Mouse (Mus musculus) adrenal gland, adult 2 months (tissue): ENCODE data around the gene Gabpb1. TPM values are rescaled to one million over a fixed set of nuclear protein-coding genes. Genes with fewer than 3 reads are reported as not detected.
A peak's percentile ranks its signal among the peaks of the same experiment; 100 is the strongest.

ENCODE experiments used
- DNase-seq: peaks from one replicate; pipeline ENCODE4 v3.0.0; 2021
- polyA plus RNA-seq: library from polyadenylated mRNA; depleted of rRNA; stranded (reverse); fragments of >200 nt; gene quantifications from 2 replicates; pipeline ENCODE4 v1.2.3, GENCODE M21; 2012; rRNA removed
- total RNA-seq, 2 experiments: library from RNA; stranded (reverse); gene quantifications; 2 replicates each; pipeline ENCODE4 v1.2.3; 2021

Gene Gabpb1
- total and polyA plus RNA-seq, 3 experiments, result 4.1 to 22.3 (median 14.9) TPM

- DNase-seq, result peak; percentile 66
Measured at GRCm38 (mm10) chr2:126593831-126594610, 82.1 kb downstream of the Gabpb1 start.

DNA sequence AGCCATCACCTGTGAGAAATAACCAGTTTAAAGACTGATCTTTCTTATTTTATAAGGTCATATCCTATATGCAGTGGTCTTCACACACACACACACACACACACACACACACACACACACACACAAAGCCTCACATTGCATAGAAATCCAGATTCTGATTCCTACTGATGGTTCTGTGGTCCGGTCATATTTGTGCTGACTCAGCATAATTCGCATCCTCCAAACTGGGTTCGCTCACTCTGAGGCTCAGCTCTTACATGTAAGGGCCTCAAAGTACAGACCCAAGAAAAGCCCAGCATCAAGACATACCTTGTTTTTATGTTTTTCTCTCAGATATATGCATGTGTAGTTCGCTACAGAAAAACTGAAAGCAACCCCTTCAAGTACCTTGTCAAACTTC, 84.8 kb downstream of the Gabpb1 start:
- no peak for DNase-seq

DNA sequence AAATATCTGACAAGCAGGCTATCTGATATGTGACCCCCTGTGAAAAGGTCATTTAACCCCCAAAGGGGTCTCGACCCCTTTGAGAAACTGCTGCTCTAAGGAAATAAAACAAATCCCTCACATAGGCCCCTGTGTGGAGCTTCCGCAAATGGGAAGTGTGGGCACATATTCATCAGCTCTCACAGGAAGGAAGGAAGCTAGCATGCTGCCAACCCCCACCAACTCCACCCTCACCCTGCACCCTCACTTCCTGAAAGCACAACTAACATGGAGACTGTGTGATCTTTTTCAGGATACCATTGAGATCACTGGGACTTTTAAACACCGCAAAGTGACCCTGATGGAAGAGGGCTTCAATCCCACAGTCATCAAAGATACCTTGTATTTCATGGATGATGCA, 88.7 kb downstream of the Gabpb1 start:
- no peak for DNase-seq

DNA sequence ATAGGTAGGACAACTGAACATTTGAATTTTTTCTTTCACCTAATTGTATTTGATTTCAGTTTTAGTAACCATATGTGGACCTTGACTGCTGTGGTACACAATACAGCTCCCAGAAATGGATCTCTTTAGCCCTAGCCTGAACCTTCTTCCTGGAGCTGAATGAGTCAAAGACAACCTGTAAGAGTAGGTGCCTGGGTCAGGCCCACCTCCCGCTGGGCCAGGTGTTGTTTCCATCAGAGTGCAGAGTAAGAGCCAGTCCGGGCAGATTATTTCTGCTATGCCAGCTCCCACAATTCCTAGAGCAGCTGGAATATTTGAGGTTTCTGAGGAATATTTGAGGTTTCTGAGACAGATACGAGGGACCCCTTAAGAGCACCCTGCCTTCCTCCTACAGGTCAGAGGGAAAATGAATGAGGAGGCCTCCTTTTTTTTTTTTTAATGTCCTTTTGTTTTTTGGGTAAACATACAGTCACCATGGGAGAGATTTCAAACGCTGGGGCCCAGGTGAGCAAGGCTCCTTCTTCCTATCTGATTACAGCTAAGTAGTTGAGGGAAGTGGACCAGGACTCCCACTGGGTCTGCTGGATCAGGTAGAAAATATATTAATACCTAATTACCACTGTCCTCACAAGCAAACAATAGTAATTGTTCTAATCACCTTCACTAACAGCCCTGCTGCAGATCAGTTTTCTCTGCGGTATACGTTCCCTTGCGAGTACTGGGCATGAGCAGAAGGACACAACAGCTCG, 91.3 kb downstream of the Gabpb1 start:
- DNase-seq, result no peak

DNA sequence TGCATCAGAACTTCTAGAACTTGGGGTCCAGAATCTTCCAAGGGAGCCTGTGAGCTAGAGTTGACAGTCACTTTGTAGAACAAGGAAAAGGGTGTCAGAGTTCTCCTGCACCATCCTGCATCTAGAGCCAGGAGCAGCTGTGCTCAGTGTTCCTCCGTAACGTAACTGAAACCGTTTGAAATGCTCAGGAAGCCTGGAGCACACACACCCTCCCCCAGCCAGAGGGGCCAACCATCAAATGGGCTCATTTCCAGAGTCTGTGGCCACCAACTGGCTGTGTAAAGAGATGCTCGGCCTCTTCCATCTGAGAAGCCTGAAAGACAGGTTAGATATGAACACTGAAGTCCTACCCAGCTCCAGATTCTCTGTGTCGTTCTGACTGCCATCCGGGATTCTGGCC, 92.2 kb downstream of the Gabpb1 start:
- no peak for DNase-seq

GRCm38 (mm10) chr2:126579282-126579681, 96.9 kb downstream of the Gabpb1 start:
- DNase-seq, result no peak

Other genes with a start within 250 kb of the Gabpb1 start
- gene Atp8b4, start 175.7 kb downstream of the Gabpb1 start, total RNA-seq, result 1 to 10 TPM in 1 of 2 experiments, under 1 TPM in 1; 0.98 to 1.1 TPM
- 0.09 and 0.16 TPM in 2 replicates for gene Atp8b4, start 175.7 kb downstream of the Gabpb1 start, polyA plus RNA-seq
- gene Slc27a2, start 123.9 kb downstream of the Gabpb1 start, total RNA-seq, result 10 to 100 TPM; 19.8 to 62.9 TPM
- 20.4 and 29.0 TPM in 2 replicates for gene Slc27a2, start 123.9 kb downstream of the Gabpb1 start, polyA plus RNA-seq
- 10 to 100 TPM in 1 of 2 experiments, 1 to 10 TPM in 1; 2.0 to 51.8 TPM for gene Hdc, start 57.0 kb downstream of the Gabpb1 start, total RNA-seq
- gene Hdc, start 57.0 kb downstream of the Gabpb1 start, polyA plus RNA-seq, result 6.9 and 10.2 TPM in 2 replicates
- gene Usp8, start 31.0 kb upstream of the Gabpb1 start, total RNA-seq, result 10 to 100 TPM; 72.7 to 79.8 TPM
- 10.8 and 13.2 TPM in 2 replicates for gene Usp8, start 31.0 kb upstream of the Gabpb1 start, polyA plus RNA-seq
- gene Usp50, start 107.1 kb upstream of the Gabpb1 start, total RNA-seq, result not detected
- gene Usp50, start 107.1 kb upstream of the Gabpb1 start, polyA plus RNA-seq, result 0.30 and 0.54 TPM in 2 replicates
- gene Trpm7, start 199.9 kb upstream of the Gabpb1 start, total RNA-seq, result 10 to 100 TPM; 35.8 to 41.1 TPM
- 1.2 and 1.5 TPM in 2 replicates for gene Trpm7, start 199.9 kb upstream of the Gabpb1 start, polyA plus RNA-seq